Mouse (Mus musculus) hindbrain, embryonic 14.5 days (tissue): Measurements from ENCODE around the gene Tnfrsf8. TPM values are rescaled to one million over a fixed set of nuclear protein-coding genes. Genes with fewer than 3 reads are reported as not detected.

ENCODE experiments used
- ATAC-seq: fragments of 200-750 bp; cut with Nextera tagmentation; 2 replicates; pipeline ENCODE4 v1.8.0; 2017; ENCODE audit warnings: moderate number of reproducible peaks, mild to moderate bottlenecking, moderate TSS enrichment, moderate library complexity; ENCODE audit not compliant: low FRiP score
- DNase-seq: peaks from one replicate; pipeline ENCODE4 v3.0.0-alpha.2; 2015; ENCODE audit warnings: low spot score
- H3K27ac ChIP-seq: fragments of 300-500 bp; sonication (generic); 2 replicates; pipeline ENCODE4 v1.5.1; 2014; ENCODE audit warnings: mild to moderate bottlenecking, moderate library complexity
- H3K27me3 ChIP-seq: fragments of 300-500 bp; sonication (generic); 2 replicates; pipeline ENCODE4 v1.6.1; 2014; ENCODE audit warnings: mild to moderate bottlenecking, low read length, mixed read lengths; ENCODE audit not compliant: control insufficient read depth, insufficient read depth
- H3K36me3 ChIP-seq: fragments of 300-500 bp; sonication (generic); replicated peaks from 2 replicates; pipeline ENCODE4 v1.6.1; 2014; ENCODE audit not compliant: control insufficient read depth, insufficient read depth
- H3K4me1 ChIP-seq: fragments of 300-500 bp; sonication (generic); replicated peaks from 2 replicates; pipeline ENCODE4 v1.6.1; 2014; ENCODE audit warnings: antibody characterized with exemption, low read length, mixed read lengths; ENCODE audit not compliant: control insufficient read depth, insufficient read depth
- H3K4me2 ChIP-seq: fragments of 300-500 bp; sonication (generic); replicated peaks from 2 replicates; pipeline ENCODE4 v1.6.1; 2014; ENCODE audit warnings: mild to moderate bottlenecking, moderate library complexity
- H3K4me3 ChIP-seq: fragments of 300-500 bp; sonication (generic); replicated peaks from 2 replicates; pipeline ENCODE4 v1.5.1; 2014; ENCODE audit warnings: mild to moderate bottlenecking, low read length
- H3K9ac ChIP-seq: fragments of 300-500 bp; sonication (generic); 2 replicates; pipeline ENCODE4 v1.6.1; 2014
- H3K9me3 ChIP-seq: fragments of 300-500 bp; sonication (generic); 2 replicates; pipeline ENCODE4 v1.6.1; 2016; ENCODE audit warnings: low read length; ENCODE audit not compliant: control insufficient read depth
- WGBS: fragments of 180-500 bp; shearing (Covaris S2); extraction: QIAGEN DNeasy Blood & Tissue Kit; methylation state at CpG from one replicate; pipeline ENCODE4 v1.1.7; 2014; 5-methylcytosine and 5-hydroxymethylcytosine counted together
- polyA plus RNA-seq: library from polyadenylated mRNA; unstranded; fragments of >200 nt; fragmentation: Nextera tagmentation; extraction: Ambion mirVana; gene quantifications from 2 replicates; pipeline ENCODE4 v1.2.1, GENCODE M21; 2014

The Tnfrsf8 gene
- polyA plus RNA-seq, 1 experiment from 2014 or later, result 0.28 TPM

DNA sequence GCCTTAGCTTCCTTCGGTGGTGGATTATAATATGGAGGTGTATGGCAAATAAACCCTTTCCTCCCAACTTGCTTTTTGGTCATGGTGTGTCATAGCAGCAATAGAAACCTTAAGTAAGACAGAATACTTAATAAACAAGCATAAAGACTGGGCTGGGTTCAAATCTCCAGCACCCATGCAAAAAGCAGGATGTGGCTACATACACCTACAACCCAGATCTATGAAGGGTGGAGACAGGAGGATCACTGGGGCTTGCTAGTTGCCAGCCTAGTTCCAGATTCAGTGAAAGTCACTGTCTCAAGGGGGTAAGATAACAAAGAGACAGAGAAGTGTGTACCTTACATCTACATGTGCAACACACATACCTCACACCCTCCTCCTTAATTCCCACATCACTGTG, 51.4 kb downstream of the Tnfrsf8 start:
- H3K4me2 ChIP-seq, result no peak overlapping the region
- H3K4me3 ChIP-seq, result no peak overlapping the region
- H3K27me3 ChIP-seq, result no peaks in the 10 kb centered on the region
- H3K36me3 ChIP-seq, result no peaks in the 10 kb centered on the region
- no peaks in the 10 kb centered on the region for H3K9me3 ChIP-seq
- H3K27ac ChIP-seq, result no peak overlapping the region
- WGBS, result 96% methylated on average over 1 of the region's 1 CpGs
- no peaks in the 10 kb centered on the region for H3K4me1 ChIP-seq
- DNase-seq (no peak), ATAC-seq (no peak)
- H3K9ac ChIP-seq, result no peak overlapping the region

DNA sequence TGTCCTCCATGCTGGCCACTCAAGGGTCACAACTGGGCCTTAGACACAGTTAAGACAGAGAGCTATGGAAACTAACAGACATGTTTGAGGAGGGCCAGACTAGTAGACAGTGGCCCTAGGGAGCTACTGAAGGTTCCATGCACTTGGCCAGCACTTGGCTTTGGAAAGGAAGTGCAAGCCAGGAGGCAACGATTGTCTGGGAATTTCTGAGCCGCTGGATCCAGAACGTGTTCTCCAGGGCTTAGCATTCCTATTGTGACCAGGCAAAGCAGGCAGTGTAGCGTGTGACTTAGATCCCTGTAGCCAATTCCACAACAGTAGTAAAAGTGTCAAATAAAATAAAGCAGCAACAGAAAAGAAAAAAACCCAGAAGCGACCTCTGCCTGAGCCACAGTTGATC, 54.2 kb downstream of the Tnfrsf8 start:
- Histone ChIP-seq H3K27me3 (no peaks in the 10 kb centered on the region), H3K9ac (no peak overlapping the region), H3K4me3 (no peak overlapping the region), H3K36me3 (no peaks in the 10 kb centered on the region), H3K9me3 (no peaks in the 10 kb centered on the region), H3K4me1 (no peaks in the 10 kb centered on the region), H3K4me2 (no peak overlapping the region), H3K27ac (no peak overlapping the region)
- no peak for ATAC-seq
- DNase-seq, result no peak
- WGBS, result 80% methylated on average over 5 of the region's 5 CpGs

DNA sequence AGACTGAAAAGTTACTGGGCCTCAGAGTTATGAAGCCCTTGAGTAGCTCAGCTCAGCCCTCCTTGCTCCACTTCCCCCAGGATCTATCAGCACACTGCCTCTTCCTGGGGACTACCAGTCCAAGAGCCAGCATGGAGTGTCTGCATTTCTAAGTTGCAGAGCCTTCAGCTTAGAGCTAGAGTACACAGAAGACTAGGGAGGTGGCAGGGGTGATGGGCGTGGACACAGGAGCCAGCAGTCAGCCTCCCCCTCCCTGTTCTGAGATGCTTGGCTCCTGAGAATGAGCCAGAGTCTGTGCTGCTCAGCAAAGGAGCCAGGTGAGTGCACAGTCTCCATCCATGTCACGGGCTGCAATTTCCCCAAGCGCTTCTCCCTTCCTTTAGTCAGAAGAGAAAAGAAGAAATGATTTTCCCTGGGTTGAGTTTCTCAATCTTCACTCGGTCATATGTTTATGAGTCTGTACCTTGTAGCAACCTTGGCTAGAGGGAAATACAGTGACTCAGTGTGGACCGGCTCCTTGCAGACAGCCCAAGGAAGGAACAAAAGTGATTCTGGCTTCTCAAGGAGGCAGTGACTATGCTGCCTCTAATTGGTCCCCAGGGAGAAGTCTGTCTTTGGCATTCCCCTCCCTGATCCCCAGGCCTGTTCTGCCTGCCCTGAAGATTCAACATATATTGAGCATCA, 57.1 kb downstream of the Tnfrsf8 start:
- no peak for ATAC-seq
- H3K4me2 ChIP-seq, result no peak overlapping the region
- no peaks in the 10 kb centered on the region for H3K36me3 ChIP-seq
- no peaks in the 10 kb centered on the region for H3K4me1 ChIP-seq
- 69% methylated on average over 5 of the region's 5 CpGs for WGBS
- no peaks in the 10 kb centered on the region for H3K27me3 ChIP-seq
- DNase-seq, result no peak
- no peak overlapping the region for H3K9ac ChIP-seq
- no peak overlapping the region for H3K27ac ChIP-seq
- H3K9me3 ChIP-seq, result no peaks in the 10 kb centered on the region
- no peak overlapping the region for H3K4me3 ChIP-seq

DNA sequence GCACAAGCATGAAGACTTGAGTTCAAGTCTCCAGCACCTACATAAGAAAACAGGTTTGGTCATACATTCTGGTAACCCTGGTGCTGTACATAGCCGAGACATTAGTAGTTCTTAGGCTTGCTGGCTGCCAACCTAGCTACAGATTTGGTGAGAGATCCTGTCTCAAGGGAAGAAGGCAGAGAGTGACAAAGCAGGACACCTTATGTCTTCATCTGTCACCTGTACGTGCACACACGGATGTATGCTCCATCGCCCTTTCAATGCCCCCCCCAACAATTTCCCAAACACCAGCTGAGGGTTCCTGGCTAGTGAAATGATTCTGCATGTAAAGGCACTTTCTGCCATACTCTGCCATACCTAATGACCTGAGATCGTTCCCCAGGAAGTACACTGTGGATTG, 58.8 kb downstream of the Tnfrsf8 start:
- Histone ChIP-seq H3K9me3 (no peaks in the 10 kb centered on the region), H3K4me1 (no peaks in the 10 kb centered on the region), H3K9ac (no peak overlapping the region), H3K27me3 (no peaks in the 10 kb centered on the region), H3K36me3 (no peaks in the 10 kb centered on the region), H3K4me2 (no peak overlapping the region), H3K4me3 (no peak overlapping the region), H3K27ac (no peak overlapping the region)
- no peak for ATAC-seq
- WGBS, result 93% methylated on average over 5 of the region's 5 CpGs
- DNase-seq, result no peak

DNA sequence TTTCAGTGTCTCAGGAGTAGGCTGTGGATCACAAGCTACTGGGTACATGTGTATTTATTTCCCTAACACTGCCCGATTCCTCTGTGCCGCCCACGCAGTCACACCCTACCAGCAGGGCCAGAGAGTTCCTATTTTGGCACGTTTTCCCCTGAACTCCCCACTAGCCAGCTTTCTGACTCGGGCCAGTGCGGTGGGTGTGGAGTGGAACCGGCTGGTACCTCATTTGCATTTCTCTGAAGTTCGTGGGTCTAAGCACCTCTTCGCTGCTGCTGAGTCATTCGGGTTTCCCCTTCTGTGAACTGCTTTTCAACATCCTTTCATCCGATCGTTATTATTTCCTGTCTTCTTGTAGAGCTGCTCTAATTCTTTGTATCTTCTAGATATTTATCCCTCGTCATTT, 60.5 kb downstream of the Tnfrsf8 start:
- no peak overlapping the region for H3K27ac ChIP-seq
- H3K27me3 ChIP-seq, result no peaks in the 10 kb centered on the region
- ATAC-seq, result no peak
- no peaks in the 10 kb centered on the region for H3K9me3 ChIP-seq
- H3K9ac ChIP-seq, result no peak overlapping the region
- H3K4me3 ChIP-seq, result no peak overlapping the region
- no peaks in the 10 kb centered on the region for H3K4me1 ChIP-seq
- H3K36me3 ChIP-seq, result no peaks in the 10 kb centered on the region
- 72% methylated on average over 13 of the region's 13 CpGs for WGBS
- H3K4me2 ChIP-seq, result no peak overlapping the region
- DNase-seq, result no peak

DNA sequence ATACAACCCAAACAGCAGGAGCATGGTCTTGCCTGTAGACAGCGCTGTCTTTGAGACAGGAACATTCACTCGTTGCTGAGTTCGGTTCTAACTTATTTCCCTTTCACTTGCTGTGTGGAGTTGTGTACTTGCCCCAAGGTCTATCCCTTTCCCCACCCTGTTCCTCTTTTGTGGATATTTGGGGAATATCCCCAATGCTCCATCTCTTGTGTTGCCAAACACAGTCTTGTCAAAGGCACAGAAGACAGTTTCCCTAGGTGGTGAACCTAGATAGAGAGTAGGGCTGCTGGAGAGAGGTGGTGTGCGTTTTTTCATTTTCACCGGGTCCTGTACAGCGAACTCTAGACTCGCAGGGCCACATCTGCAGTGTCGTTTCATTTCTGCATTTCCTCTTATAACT, 62.4 kb downstream of the Tnfrsf8 start:
- DNase-seq, result no peak
- no peak for ATAC-seq
- H3K4me1 ChIP-seq, result no peaks in the 10 kb centered on the region
- H3K9ac ChIP-seq, result no peak overlapping the region
- no peaks in the 10 kb centered on the region for H3K36me3 ChIP-seq
- no peak overlapping the region for H3K4me3 ChIP-seq
- H3K4me2 ChIP-seq, result no peak overlapping the region
- H3K27me3 ChIP-seq, result 0 out of 2 replicates have a peak, but pooled peaks cover 4% of the 10 kb centered on the region
- H3K27ac ChIP-seq, result no peak overlapping the region
- no peaks in the 10 kb centered on the region for H3K9me3 ChIP-seq
- WGBS, result 91% methylated on average over 8 of the region's 8 CpGs

DNA sequence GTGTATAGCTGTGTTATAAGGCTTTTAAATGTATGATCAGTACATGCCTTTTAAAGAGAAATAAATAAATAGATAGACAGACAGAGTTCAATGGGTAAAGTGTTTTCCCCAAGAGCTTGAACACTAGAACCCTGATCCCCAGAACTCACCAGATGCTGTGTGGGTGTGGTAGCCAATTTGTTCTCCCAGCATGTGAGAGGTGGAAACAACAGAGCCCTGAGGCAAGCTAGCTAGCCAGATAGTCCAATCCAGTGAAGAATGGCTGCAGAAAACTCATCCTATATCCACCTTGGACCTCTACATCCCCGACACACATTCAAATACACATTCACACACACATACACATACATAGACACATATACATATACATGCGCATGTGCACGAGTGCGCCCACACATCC, 63.4 kb downstream of the Tnfrsf8 start:
- peaks cover 14% of the 10 kb centered on the region for H3K27me3 ChIP-seq
- H3K36me3 ChIP-seq, result no peaks in the 10 kb centered on the region
- no peak overlapping the region for H3K27ac ChIP-seq
- DNase-seq (no peak), ATAC-seq (no peak)
- WGBS, result 97% methylated on average over 4 of the region's 4 CpGs
- no peak overlapping the region for H3K4me2 ChIP-seq
- no peak overlapping the region for H3K4me3 ChIP-seq
- peaks cover 3% of the 10 kb centered on the region; the same call in 1 of the 2 replicates for H3K4me1 ChIP-seq
- H3K9me3 ChIP-seq, result no peaks in the 10 kb centered on the region
- no peak overlapping the region for H3K9ac ChIP-seq

DNA sequence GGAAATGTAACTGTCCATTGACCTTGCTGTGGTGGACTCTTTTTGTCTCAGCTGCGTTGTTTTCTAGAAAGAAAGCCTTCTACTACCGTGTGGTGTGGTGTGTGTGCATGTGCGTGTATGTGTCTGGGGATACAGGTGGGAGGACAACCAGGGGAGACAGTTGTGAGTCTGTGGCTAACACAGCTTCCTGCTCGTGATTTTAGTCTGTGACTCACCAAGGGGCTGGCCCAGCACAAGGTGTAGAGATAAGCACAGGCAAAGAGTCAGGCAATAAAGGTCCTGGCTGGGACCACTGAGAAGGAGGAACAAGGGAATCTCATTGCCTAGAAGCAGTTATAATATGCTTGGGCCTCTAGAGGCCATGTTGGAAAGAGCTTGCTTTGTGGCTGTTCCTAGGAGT, 65.0 kb downstream of the Tnfrsf8 start:
- ATAC-seq, result no peak
- 85% methylated on average over 4 of the region's 4 CpGs for WGBS
- Histone ChIP-seq H3K36me3 (no peaks in the 10 kb centered on the region), H3K4me3 (no peak overlapping the region), H3K9me3 (no peaks in the 10 kb centered on the region), H3K27ac (no peak overlapping the region), H3K9ac (no peak overlapping the region), H3K27me3 (peaks cover 30% of the 10 kb centered on the region), H3K4me1 (peaks cover 11% of the 10 kb centered on the region; the same call in 1 of the 2 replicates), H3K4me2 (no peak overlapping the region)
- no peak for DNase-seq

DNA sequence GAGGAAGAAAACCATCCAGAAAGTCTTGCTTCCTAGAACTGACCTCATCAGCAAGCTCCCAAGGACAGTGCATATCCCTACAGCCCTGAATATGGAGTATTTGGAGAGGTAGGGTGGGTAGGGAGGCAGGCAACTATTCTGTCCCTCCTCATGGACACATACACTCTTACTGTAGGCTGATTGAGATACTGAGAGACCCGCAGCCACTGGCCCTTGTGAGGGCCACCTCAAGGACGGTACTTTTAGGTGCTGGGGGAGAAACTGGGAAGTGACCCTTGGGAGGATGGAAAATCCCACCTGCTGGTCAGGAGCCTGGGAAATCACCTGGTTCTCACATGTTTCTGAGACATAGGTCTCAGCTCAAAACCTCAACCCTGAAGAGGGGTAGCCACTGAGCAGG, 67.4 kb downstream of the Tnfrsf8 start:
- Histone ChIP-seq H3K9ac (no peak overlapping the region), H3K4me2 (no peak overlapping the region), H3K9me3 (no peaks in the 10 kb centered on the region), H3K27ac (no peak overlapping the region), H3K4me1 (peaks cover 11% of the 10 kb centered on the region; the same call in 1 of the 2 replicates), H3K27me3 (peaks cover 31% of the 10 kb centered on the region), H3K36me3 (no peaks in the 10 kb centered on the region), H3K4me3 (no peak overlapping the region)
- no peak for ATAC-seq
- 68% methylated on average over 2 of the region's 2 CpGs for WGBS
- no peak for DNase-seq
